In genomic region chr15:95655860-95656259, GRCm38 (mm10) we compare ENCODE assay signal across 10 mouse cellular contexts. TPM values are rescaled to one million over a fixed set of nuclear protein-coding genes. Genes with fewer than 3 reads are reported as not detected.
DNase-seq lines count a peak whose midpoint lies in the region; ATAC-seq lines count a peak whose summit lies in the region.
"Had no signal": no experiment of that assay in that cellular context is flagged by ENCODE, and none has a peak within 500 bp of the region (broad histone marks: within the 10 kb centered on the region; RNA-seq: fewer than 3 reads in every experiment).

Gene Dbx2, minus strand, starts transcription at chr15:95655960.

- no peak within 1 kb of the TSS for H3K27ac ChIP-seq in forebrain, embryonic 12.5 days
- H3K27ac ChIP-seq in intestine, embryonic 16.5 days (ENCODE audit: low read length): no peak within 1 kb of the TSS
- no peak within 1 kb of the TSS for H3K27ac ChIP-seq in midbrain, embryonic 15.5 days
- H3K27ac ChIP-seq: lung, embryonic 15.5 days had no signal

- peak within 1 kb of the TSS; percentile 72 for H3K4me2 ChIP-seq in forebrain, embryonic 12.5 days
- no peak within 1 kb of the TSS for H3K4me2 ChIP-seq in intestine, embryonic 16.5 days (ENCODE audit: low read depth, low read length)
- H3K4me2 ChIP-seq in midbrain, embryonic 15.5 days: peak within 1 kb of the TSS; percentile 54

- DNase-seq in layer of hippocampus, adult 8-10 months (ENCODE audit: low spot score in 2 of 2): no peak
- no peak for DNase-seq in layer of hippocampus, adult 11-12 months (ENCODE audit: low spot score)
- no peak for DNase-seq in embryo, embryonic 11 days
- no peak for DNase-seq in lung, postnatal 36 days
- no peak for DNase-seq in urinary bladder, adult 2 months (ENCODE audit: low spot score)
- DNase-seq: gastrocnemius, postnatal 10 days had no signal

- no peak for ATAC-seq in forebrain, embryonic 12.5 days (ENCODE audit: low FRiP score)
- ATAC-seq in intestine, embryonic 16.5 days: no peak
- ATAC-seq in midbrain, embryonic 15.5 days (replicated peaks): no peak

- H3K27me3 ChIP-seq in forebrain, embryonic 12.5 days: peaks cover 46% of the 10 kb centered on the region
- peaks cover 37% of the 10 kb centered on the region for H3K27me3 ChIP-seq in intestine, embryonic 16.5 days (replicated peaks; ENCODE audit: control insufficient read depth, insufficient read depth, low read length)
- H3K27me3 ChIP-seq in midbrain, embryonic 15.5 days (replicated peaks): peaks cover 69% of the 10 kb centered on the region

- peaks cover 25% of the 10 kb centered on the region for H3K4me1 ChIP-seq in forebrain, embryonic 12.5 days
- H3K4me1 ChIP-seq in intestine, embryonic 16.5 days (ENCODE audit: control insufficient read depth, insufficient read depth, low read length): no peaks in the 10 kb centered on the region
- H3K4me1 ChIP-seq in midbrain, embryonic 15.5 days: peaks cover 12% of the 10 kb centered on the region
- H3K4me1 ChIP-seq: lung, embryonic 15.5 days had no signal

- WGBS in forebrain, embryonic 12.5 days: 78% methylated on average over 5 of the region's 5 CpGs
- WGBS in intestine, embryonic 16.5 days: 74% methylated on average over 5 of the region's 5 CpGs
- WGBS in midbrain, embryonic 15.5 days: 76% methylated on average over 5 of the region's 5 CpGs

- H3K36me3 ChIP-seq in forebrain, embryonic 12.5 days (replicated peaks): no peaks in the 10 kb centered on the region
- H3K36me3 ChIP-seq in intestine, embryonic 16.5 days (ENCODE audit: control insufficient read depth, insufficient read depth, low read length): no peaks in the 10 kb centered on the region
- no peaks in the 10 kb centered on the region for H3K36me3 ChIP-seq in midbrain, embryonic 15.5 days (replicated peaks)
- H3K36me3 ChIP-seq: lung, embryonic 15.5 days had no signal

- H3K4me3 ChIP-seq in forebrain, embryonic 12.5 days (replicated peaks): peak within 1 kb of the TSS; percentile 39
- peak within 1 kb of the TSS; percentile 30; the same call in 1 of the 2 replicates for H3K4me3 ChIP-seq in intestine, embryonic 16.5 days (ENCODE audit: low read length)
- peak within 1 kb of the TSS; percentile 33 for H3K4me3 ChIP-seq in midbrain, embryonic 15.5 days

- no peaks in the 10 kb centered on the region for H3K9me3 ChIP-seq in forebrain, embryonic 12.5 days
- no peaks in the 10 kb centered on the region for H3K9me3 ChIP-seq in intestine, embryonic 16.5 days (ENCODE audit: control insufficient read depth, low read length)
- no peaks in the 10 kb centered on the region for H3K9me3 ChIP-seq in midbrain, embryonic 15.5 days
- H3K9me3 ChIP-seq: lung, embryonic 15.5 days had no signal

- no peak within 1 kb of the TSS for H3K9ac ChIP-seq in forebrain, embryonic 12.5 days
- no peak within 1 kb of the TSS for H3K9ac ChIP-seq in intestine, embryonic 16.5 days (ENCODE audit: low read depth, low read length)
- H3K9ac ChIP-seq in midbrain, embryonic 15.5 days: no peak within 1 kb of the TSS
- H3K9ac ChIP-seq: lung, embryonic 15.5 days had no signal

RNA-seq across cellular contexts. Expression of gene Dbx2, which starts in this region (rescaled TPM):
- 10 to 100 TPM; 24.9 to 39.8 (median 30.7) TPM for total RNA-seq in layer of hippocampus, adult 8-10 months (2022)
- polyA plus RNA-seq in forebrain, embryonic 12.5 days (2016; fragmentation: Nextera tagmentation; extraction: Ambion mirVana): 0.60 and 0.95 TPM in 2 replicates
- polyA plus RNA-seq in intestine, embryonic 16.5 days (2015; fragmentation: Nextera tagmentation; extraction: Ambion mirVana): not detected in 2 replicates
- polyA plus RNA-seq in midbrain, embryonic 15.5 days (2015; fragmentation: Nextera tagmentation; extraction: Ambion mirVana): 6.9 and 8.6 TPM in 2 replicates
- 0.01 and 0.11 TPM in 2 replicates for polyA plus RNA-seq in urinary bladder, adult 2 months (2012; rRNA removed)
- polyA plus RNA-seq: lung, embryonic 15.5 days had no signal
